Mouse (Mus musculus) bone marrow macrophage, adult 2 months (primary cell): ENCODE results near the gene Ccdc88c. TPM values are rescaled to one million over a fixed set of nuclear protein-coding genes. Genes with fewer than 3 reads are reported as not detected.

Experiments used
- H3K27ac ChIP-seq: 2 replicates; pipeline ENCODE4 v1.5.1; 2012; ENCODE audit warnings: low read depth, low read length; ENCODE audit not compliant: insufficient read depth
- H3K4me1 ChIP-seq: 2 replicates; pipeline ENCODE4 v1.6.1; 2012; ENCODE audit warnings: low read length; ENCODE audit not compliant: control insufficient read depth, insufficient read depth
- H3K4me3 ChIP-seq: 2 replicates; pipeline ENCODE4 v1.5.1; 2012; ENCODE audit warnings: mild to moderate bottlenecking, low read length, moderate library complexity; ENCODE audit not compliant: insufficient read depth
- CTCF ChIP-seq: IDR thresholded peaks from 2 replicates; pipeline ENCODE4 v1.5.1; 2012; ENCODE audit warnings: low read depth, mild to moderate bottlenecking, low read length, moderate library complexity
- POLR2A ChIP-seq: IDR thresholded peaks from 2 replicates; pipeline ENCODE4 v1.6.1; 2012; ENCODE audit warnings: mild to moderate bottlenecking, low read depth, low read length, borderline replicate concordance
- polyA plus RNA-seq: library from polyadenylated mRNA; stranded (reverse); fragments of >200 nt; gene quantifications from 2 replicates; pipeline ENCODE4 v1.2.4, GENCODE M21; 2012; ENCODE audit not compliant: missing spikeins, insufficient read depth, insufficient read length

The Ccdc88c gene
- polyA plus RNA-seq, 1 experiment: 0.76 TPM

GRCm38 (mm10) chr12:100910731-100911130 lies 118.1 kb downstream of the Ccdc88c start:
- TF ChIP-seq CTCF (no peak), POLR2A (no peak)
- Histone ChIP-seq H3K4me1 (peaks cover 9% of the 10 kb centered on the region), H3K27ac (no peak overlapping the region), H3K4me3 (no peak overlapping the region)

- Histone ChIP-seq H3K4me1 (peaks cover 9% of the 10 kb centered on the region), H3K27ac (no peak overlapping the region), H3K4me3 (no peak overlapping the region)
- no peak for TF ChIP-seq CTCF
- no peak for TF ChIP-seq POLR2A
These were observed 119.1 kb downstream of the Ccdc88c start for GRCm38 (mm10) chr12:100909765-100910164.

DNA sequence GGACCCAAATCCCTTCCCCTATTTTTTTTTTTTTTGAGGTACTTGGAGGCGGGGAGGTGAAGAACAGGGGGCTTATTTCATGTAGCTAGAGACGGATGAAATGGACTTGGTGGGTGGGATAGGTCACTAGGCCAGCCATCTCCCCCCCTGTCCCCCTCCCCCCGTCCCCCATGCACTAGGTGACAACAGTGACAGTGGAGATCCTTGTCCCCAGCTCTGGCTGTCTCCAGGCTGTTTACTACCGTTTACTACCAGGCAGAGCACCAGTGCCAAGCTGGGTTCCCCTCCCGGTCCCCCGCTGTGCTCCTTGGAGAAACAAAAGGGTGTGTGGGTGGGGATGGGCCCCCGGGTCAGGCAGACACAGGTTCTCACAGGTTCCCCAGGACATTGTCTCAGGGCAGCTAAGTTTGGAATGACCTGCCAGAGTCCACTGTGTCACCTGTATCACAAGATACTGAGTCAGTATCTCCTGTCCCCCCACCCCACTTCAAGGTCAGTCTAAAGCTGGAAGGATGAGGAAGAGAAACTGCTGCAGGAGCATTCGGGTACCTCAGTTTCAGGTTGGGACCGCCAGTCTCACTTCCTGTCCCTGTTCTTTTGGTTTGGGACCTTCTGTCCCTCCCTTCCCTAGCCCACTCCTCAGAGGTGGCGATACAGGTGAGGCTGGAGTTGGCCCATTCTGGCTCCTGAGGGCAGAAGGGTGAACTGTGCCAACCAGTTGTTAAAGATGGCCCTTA lies 120.4 kb downstream of the Ccdc88c start:
- peak overlapping the region; percentile 68; the same call in 1 of the 2 replicates for H3K4me3 ChIP-seq
- TF ChIP-seq CTCF (no peak), POLR2A (no peak)
- H3K4me1 ChIP-seq: peaks cover 9% of the 10 kb centered on the region
- H3K27ac ChIP-seq: no peak overlapping the region

- Histone ChIP-seq H3K27ac (no peak within 1 kb of the TSS), H3K4me1 (peaks cover 9% of the 10 kb centered on the region), H3K4me3 (peak within 1 kb of the TSS; percentile 68)
- TF ChIP-seq CTCF: no peak
- TF ChIP-seq POLR2A: no peak
These were observed 121.1 kb downstream of the Ccdc88c start, which contains the start of gene Gpr68 for GRCm38 (mm10) chr12:100907598-100908297. TSS of gene Gpr68 (minus strand) at chr12:100908198.

DNA sequence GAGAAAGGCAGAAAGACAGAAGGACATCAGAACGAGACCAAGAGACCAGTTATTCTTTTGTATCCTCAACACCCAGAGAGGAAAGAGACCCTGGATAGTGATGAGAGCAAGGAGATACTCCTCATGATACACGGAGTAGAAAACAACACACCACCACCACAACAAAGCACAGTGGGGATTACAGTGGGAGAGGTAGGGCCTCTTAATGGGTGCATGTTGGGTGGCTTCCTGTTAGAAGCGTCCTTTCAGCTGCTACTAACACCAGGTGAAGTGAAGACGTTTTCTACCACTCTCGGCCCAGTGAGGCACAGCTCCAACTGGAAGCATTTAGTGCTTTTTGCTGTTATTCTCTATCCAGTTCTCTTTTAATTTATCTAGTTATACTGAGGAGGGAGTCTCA lies 122.0 kb downstream of the Ccdc88c start:
- Histone ChIP-seq H3K4me3 (no peak overlapping the region), H3K4me1 (peaks cover 9% of the 10 kb centered on the region), H3K27ac (no peak overlapping the region)
- TF ChIP-seq POLR2A (no peak), CTCF (no peak)

DNA sequence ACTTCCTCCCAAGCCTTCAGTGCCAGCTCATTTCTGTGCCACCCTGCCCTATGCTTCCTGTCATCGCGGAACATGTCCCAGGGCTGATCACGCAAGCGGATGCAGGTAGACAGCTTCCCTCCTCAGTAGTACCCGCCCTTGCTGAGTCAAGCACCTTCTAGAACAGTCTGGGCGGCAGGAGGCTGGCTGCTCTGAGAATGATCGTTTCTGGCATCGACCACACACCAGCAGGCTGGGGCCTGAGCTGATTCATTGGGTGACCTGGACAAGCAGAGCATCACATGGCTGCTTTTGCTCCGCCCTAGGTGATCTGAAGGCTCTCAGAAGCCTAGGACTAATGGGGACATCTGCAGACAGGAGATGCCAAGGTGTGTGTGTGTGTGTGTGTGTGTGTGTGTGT lies 125.1 kb downstream of the Ccdc88c start:
- H3K4me1 ChIP-seq: peaks cover 11% of the 10 kb centered on the region
- H3K27ac ChIP-seq: no peak overlapping the region
- H3K4me3 ChIP-seq: no peak overlapping the region
- TF ChIP-seq CTCF (no peak), POLR2A (no peak)

- H3K4me1 ChIP-seq: 0 out of 2 replicates have a peak, but pooled peaks cover 2% of the 10 kb centered on the region
- H3K27ac ChIP-seq: no peak overlapping the region
These were observed 127.5 kb downstream of the Ccdc88c start for GRCm38 (mm10) chr12:100901386-100901785.

DNA sequence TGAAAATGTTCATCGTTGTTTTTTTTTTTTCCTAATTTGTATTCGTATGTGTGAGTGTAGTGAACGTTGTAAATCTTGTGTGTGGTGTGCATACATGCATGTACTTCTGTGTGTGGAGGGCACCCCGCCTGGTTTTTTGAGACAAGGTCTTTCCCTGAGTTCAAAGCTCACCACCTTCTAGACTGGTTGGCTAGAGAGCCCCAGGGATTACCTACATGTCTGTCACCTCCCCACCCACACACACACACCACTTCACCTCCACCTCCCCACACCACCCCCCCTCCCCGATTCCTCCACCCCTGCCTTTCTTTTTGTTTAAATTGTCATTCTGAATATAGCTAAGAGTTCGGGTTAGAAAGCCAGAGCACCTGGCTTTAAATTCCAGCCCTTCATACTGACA lies 128.0 kb downstream of the Ccdc88c start:
- 0 out of 2 replicates have a peak, but pooled peaks cover 2% of the 10 kb centered on the region for H3K4me1 ChIP-seq
- no peak overlapping the region for H3K4me3 ChIP-seq
- TF ChIP-seq CTCF: no peak
- no peak for TF ChIP-seq POLR2A
- no peak overlapping the region for H3K27ac ChIP-seq

More at GRCm38 (mm10) chr12:100901386-100901785, 127.5 kb downstream of the Ccdc88c start:
- no peak overlapping the region for H3K4me3 ChIP-seq
- no peak for TF ChIP-seq POLR2A
- TF ChIP-seq CTCF: no peak

GRCm38 (mm10) chr12:100899111-100899640 lies 129.7 kb downstream of the Ccdc88c start:
- 0 out of 2 replicates have a peak, but pooled peaks cover 2% of the 10 kb centered on the region for H3K4me1 ChIP-seq

More at GRCm38 (mm10) chr12:100899111-100899640, 129.7 kb downstream of the Ccdc88c start:
- H3K4me3 ChIP-seq: peak overlapping the region; percentile 36
- no peak overlapping the region for H3K27ac ChIP-seq
- TF ChIP-seq CTCF (no peak), POLR2A (no peak)
